Mouse (Mus musculus): ENCODE results near the gene Gm5773. TPM values are rescaled to one million over a fixed set of nuclear protein-coding genes. Genes with fewer than 3 reads are reported as not detected.
"Not testable (repeated sequence)": the region's sequence is repeated elsewhere in the genome, so short reads cannot be mapped to it uniquely, and the experiment has no call there.

Gm5773 gene
- not detected for total RNA-seq (2021)

DNA sequence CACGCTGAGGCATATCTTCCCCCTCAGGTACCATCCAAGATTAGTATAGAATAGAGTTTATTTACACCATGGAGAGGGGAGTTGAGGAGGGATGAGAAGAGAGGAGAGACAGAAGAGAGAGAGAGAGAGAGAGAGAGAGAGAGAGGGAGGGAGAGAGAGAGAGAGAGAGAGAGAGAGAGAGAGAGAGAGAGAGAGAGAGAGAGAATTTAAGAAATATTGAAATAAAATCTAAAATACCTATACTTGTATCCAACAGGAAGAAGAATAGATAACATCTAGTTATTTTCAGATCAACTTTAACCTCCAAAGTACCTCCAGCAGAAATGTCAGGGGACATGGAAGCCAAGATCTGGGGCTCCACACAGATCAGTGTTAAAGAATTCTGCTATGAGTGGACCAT is at the start of gene Gm5773:
Gene Gm5773 (plus strand): TSS at position 301 of the 400 bp plus-strand sequence.
- DNase-seq; intact Hi-C loops (cut with DNase I): not testable (repeated sequence)

- DNase-seq; intact Hi-C loops (cut with DNase I): not testable (repeated sequence)
These were observed 27.3 kb upstream of the Gm5773 start for GRCm38 (mm10) chr3:93745475-93745874.

- DNase-seq; intact Hi-C loops (cut with DNase I): not testable (repeated sequence)
These were observed 18.8 kb upstream of the Gm5773 start for GRCm38 (mm10) chr3:93754022-93754421.

DNA sequence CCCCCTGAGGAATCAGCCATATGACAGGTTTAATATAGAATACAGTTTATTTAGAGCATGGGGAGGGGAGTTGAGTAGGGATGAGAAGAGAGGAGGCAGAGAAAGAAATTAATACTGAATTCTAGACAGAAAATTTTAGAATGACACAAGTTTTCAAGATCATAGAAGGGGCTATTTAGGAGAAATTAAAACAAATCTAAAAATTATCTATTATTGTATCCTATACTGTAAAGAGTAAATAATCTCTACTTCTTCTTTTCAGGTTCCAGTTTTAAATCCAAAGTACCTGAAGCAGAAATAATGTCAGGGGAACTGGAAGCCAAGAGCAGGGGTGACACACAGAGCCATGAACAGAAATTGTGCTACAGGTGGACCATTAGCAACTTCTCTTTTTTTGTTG is 23.3 kb downstream of the Gm5773 start, which contains the start of gene Tdpoz4:
Gene Tdpoz4 (plus strand): TSS at position 301 of the 400 bp plus-strand sequence.
- DNase-seq; intact Hi-C loops (cut with DNase I): not testable (repeated sequence)

GRCm38 (mm10) chr3:93813341-93813740 is 40.5 kb downstream of the Gm5773 start:
- not testable (repeated sequence) for DNase-seq
- intact Hi-C loops (cut with DNase I): loop anchor here (5.0 kb wide), 1 partner anchor 721 kb away; no protein-coding TSS in a partner anchor

Other genes starting within 250 kb of the Gm5773 start
- 100 to 1,000 TPM in 1 of 2 experiments, 10 to 100 TPM in 1; 94.7 to 100 TPM for gene S100a10, start 217.9 kb upstream of the Gm5773 start, total RNA-seq (2021)
- not detected for gene Tdpoz2, start 120.3 kb upstream of the Gm5773 start, total RNA-seq (2021)
- gene Tdpoz1, start 96.7 kb upstream of the Gm5773 start, total RNA-seq (2021): not detected
- not detected for gene Gm37596, start 79.9 kb upstream of the Gm5773 start, total RNA-seq (2021)
- gene Tdpoz4, start 23.4 kb downstream of the Gm5773 start, total RNA-seq (2021): not detected
- not detected for gene Tdpoz3, start 53.0 kb downstream of the Gm5773 start, total RNA-seq (2021)
- gene Gm9117, start 170.5 kb downstream of the Gm5773 start, total RNA-seq (2021): not detected
- not detected for gene Tdpoz5, start 188.3 kb downstream of the Gm5773 start, total RNA-seq (2021)

Measured in left cerebral cortex, postnatal 4 days (tissue).